Mouse (Mus musculus) megakaryocyte-erythroid progenitor cell, adult 5-6 weeks (primary cell): Measurements from ENCODE around the gene Fap. TPM values are rescaled to one million over a fixed set of nuclear protein-coding genes. Genes with fewer than 3 reads are reported as not detected.

Experiments used
- ATAC-seq: replicated peaks from 2 replicates; pipeline ENCODE4 v1.8.0; 2016; ENCODE audit warnings: mild to moderate bottlenecking, inconsistent platforms; ENCODE audit not compliant: severe bottlenecking, poor library complexity, low FRiP score, low TSS enrichment
- total RNA-seq, 2 experiments: library from RNA; stranded (forward) in 1 of 2; stranded (reverse) in 1 of 2; fragments of 200-1000, 215-1000 nt in 1 of 2; fragments of >200 nt in 1 of 2; fragmentation: Nextera tagmentation in 1 of 2; gene quantifications; 2 replicates each; pipeline ENCODE4 v1.2.3; 2014 to 2017

Gene Fap
- total RNA-seq (2014; fragmentation: Nextera tagmentation) (0.37 TPM in 1 of 2 replicates, not detected in the other), total RNA-seq (2017) (1.0 and 1.6 TPM in 2 replicates)

DNA sequence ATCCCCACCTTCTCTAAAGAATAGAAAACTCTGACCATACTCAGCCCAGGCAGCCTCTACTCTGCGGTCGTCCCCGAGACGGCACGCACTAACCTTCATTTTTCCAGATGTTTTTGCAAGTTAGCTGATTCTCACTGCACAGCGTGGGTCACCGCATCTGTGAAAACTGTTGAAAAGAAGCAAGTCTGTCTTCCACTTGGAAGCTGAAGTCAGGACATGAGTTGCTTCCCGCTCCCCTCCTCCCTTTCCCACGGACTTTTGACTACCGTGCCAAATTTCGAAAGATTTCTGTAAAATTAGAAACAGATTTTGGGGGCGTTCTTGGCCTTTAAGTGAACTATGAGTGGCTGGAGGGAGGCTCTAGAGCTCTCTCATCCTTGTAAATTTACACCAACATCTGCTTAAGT is at the start of gene Fap:
Fap (minus strand) TSS at position 323 of the 407 bp plus-strand sequence.
- no peak for ATAC-seq

DNA sequence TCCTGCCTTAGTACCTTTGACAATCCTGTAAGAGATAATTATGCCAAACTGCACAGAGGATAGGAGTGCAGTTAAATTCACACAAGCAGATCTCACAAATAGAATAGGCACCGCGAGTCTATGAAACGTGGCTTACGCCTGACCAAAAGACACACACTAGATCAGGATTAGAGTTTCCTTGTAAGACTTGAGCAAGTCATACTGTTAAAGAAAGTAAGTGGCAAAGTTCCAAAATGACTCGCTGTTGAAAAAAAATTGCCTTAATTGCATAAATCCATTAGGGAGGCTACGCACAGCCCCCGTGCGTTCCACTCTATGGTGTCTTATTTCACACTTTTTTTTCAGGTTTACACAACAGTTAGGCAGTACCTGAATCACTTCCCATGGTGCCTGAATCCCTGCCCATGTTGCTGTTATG is 49.2 kb upstream of the Fap start:
- ATAC-seq: 0 out of 2 replicates have a peak, but pooled peaks have one; percentile 3

DNA sequence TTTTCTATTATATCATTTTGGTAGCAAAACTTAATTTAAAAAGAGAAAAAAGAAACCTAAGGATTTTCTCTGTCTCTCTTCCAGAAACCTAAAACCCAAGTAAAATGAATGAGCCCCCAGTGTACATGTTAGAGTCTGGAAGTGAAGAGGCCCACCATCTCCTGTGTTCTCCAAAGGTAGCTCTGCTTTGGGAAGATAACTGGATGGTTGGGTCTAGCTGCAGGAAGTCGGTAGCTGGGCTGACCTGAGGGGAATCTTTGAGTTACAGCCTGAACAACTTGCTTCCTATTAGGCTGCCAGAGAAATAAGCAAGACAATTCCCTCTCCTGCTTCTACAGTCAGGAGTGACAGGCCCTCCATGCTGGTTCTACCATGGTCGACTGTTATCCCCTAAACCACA is 45.8 kb upstream of the Fap start:
- no peak for ATAC-seq

DNA sequence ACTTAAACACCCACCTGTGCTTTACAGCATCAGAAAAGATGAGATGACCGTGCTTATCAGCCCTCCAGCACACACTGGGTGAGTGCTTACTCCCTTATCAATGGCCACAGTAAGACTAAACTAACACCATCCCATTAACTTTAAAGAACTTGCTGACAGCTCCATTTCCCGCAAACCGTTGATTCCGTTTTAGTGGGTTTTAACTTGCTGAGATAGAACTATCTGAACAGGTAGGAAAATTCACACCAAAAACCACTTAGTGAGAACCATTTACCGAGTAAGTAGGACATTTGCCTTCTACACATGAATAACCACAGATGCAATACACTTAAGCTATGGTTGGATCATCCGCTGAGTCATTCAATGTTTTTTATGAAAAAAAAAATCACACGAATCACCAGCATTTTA is 45.1 kb upstream of the Fap start:
- peak; percentile 98 for ATAC-seq

DNA sequence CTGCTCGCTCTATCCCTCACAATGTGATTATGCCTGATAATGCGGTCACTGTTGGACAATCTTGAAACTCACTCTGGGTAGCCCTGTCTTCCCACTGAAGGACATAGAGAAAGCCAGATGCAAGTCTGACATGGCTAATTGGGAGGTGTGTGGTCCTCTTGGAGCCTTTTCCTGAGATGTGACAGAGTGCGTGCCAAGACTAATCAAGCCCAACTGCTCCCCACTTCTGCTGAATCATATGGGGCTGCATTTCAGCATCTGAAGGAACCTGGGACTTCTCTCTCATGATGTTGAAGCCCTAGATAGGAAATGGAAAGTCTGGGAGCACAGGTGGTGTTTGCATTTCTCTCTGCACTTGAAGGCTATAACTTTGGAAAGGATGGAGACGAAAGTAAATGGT is 39.3 kb upstream of the Fap start:
- ATAC-seq: peak; percentile 75

DNA sequence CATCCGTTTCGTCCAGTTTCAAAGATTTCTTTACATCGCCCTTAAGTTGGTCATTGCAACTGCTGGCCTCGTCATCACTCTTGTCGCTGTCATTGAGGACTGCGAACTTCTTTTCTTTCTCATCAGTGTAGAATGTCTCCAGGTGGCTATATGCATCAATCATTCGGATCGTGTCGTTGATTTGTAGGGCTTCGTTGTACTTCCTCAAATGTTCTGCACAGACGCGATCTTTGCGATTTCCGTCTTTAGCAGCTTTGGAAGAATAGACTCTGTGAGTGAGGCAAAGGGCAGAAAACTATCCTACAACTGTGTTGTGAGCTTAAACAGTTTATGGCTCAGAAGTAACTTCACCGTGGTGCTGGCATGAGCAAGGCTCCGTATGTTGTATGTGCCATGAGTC is 32.3 kb upstream of the Fap start:
- ATAC-seq: peak; percentile 18; the same call in 1 of the 2 replicates

DNA sequence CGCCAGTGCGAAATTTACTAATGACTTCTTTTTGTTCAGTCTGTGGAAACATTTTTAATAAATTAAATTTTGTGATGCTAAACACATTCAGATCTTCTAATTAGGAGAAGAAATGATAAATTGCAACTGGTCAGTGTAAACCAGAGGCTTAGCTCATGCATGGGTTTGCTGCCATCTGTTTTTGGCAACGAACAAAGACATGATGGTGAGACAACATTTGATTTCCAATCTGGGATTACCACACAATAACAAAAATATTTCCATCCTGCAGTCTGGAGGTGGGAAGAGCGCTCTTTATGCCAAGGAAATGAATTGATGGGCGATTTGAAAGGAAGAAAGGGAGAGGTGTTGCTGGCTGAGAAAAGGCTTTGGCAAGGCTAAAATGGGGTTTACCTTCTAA is 29.7 kb upstream of the Fap start:
- no peak for ATAC-seq

DNA sequence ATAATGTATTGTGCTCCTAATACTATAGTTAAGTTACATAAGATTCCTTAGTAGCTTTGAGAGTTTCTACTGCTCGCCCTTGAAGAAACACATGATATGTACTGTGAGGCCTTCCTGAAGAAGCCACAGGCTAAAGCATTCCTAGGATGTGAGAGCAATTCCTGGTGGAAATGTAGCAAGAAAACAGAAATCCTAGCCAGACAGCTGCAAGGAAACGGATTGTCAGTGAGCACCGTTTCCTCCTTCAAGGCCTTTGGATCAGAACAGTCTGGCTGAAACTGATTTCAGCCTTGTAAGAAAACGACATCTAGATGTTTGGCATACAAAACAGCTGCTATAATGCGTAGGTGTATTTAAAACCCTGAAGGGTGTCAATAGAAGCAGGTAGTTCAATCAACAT is 22.7 kb upstream of the Fap start:
- ATAC-seq: no peak

DNA sequence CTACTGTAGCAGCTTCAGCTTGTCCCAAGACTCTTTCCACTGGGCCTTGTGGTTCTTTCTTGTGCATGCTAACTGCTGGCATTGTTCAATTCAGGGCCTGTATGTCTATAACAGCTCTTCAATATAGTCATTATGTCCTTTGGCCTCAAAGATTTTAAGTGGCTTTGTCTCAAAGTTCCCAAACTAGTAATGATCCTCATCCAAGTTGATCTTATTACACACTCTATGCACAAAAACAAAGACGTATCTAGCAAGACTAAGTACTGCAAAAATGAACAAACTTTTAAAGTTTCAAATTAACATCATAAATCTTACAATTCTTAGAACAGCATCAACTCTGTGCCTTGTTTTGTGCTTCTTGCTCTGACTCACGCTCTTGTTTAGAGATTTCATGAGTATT is 20.6 kb upstream of the Fap start:
- ATAC-seq: no peak

DNA sequence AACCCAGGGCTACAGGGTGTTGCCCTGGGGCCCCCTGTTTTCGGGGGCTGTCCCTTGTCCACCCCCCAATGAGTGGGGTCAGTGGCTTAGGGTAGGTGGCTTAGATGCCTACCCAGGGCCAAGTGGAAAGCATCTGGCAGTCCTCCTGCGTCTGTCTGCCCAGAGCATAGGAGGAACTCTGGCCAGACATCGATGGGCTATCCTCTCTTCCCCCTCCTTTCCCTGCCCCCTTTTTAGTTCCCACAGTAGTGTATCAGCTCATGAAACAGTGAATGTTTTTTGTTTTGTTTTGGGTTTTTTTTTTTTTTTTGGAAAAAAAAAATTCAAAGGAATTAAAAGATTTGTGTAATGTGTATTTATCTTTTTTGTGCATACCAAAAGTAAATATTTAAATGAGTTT is 17.7 kb upstream of the Fap start:
- no peak for ATAC-seq

DNA sequence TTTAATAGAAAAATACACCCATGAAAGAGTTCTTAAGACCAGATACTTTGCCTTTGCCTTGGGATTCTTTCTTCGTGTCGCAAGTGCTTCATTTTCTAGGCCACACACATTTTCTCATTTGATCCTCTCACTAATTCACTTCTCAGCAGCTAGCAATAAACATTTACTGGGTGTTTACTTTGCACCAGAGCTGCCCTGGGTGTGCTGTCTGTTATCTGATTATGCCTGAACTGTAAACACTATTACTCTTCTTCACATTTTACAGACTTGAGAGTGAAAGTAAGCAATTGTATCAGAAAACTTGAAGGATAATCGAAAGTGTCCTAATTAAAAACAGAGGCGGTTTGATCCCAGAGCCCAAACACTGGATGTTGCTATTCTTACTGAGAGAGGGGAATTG is 15.5 kb upstream of the Fap start:
- no peak for ATAC-seq

DNA sequence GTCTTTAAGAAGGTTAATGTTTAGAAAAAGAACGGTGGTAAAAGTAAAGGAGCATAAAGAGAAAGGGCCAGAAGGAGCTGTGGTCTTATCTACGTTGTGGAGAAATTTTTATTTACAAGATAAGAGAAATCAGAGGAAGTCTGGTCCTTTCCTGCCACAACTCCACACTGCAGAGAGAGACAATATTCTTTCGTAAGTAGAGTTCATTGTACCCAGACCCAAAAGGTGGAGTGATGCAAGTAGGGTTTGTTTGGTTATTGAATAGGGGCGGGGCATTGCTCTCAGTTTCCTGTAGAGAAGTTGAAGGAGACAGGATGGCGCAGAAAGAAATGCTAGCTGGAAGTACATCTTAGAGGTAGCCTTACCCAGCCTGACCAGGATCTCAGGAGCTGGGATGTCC is 11.9 kb upstream of the Fap start:
- peak; percentile 42 for ATAC-seq

DNA sequence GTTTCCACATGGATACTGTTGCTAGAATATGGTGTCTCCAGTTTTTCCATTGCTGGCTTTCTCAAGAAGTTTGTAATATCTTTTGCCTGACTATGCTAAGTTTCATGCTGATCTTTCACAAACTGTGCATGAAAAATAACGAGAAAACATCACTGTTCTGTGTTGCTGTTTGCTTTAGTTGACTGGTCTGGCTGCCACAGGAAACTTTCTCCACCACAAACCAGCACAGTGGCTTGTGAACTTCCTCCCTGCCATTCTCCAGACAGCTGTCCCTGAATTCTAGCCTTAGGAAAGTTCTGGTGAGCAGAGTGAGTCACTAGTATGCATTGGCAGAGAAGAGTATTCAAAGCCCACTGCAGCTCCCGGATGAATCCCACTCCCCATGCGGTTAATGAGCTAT is 1.1 kb upstream of the Fap start:
- no peak for ATAC-seq

DNA sequence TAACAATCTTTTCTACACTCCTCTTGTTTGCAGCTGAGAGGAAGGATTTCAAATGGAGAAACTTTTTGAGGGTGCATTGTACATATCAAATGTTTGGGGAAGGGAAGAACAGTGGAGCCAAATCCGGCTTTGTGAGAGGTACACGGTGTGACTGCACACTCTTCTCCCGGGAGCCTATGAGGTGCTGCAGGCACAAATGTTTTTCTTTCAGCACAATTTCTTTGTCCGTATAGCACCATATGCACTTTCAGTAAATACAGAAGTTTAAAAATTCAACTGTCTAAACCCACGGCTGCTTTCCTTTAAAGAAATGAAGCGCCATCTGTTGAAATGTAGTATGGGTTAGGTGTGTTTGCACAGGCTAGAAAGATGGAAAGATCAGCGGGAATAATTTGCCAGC is 375 bp upstream of the Fap start:
- no peak for ATAC-seq

DNA sequence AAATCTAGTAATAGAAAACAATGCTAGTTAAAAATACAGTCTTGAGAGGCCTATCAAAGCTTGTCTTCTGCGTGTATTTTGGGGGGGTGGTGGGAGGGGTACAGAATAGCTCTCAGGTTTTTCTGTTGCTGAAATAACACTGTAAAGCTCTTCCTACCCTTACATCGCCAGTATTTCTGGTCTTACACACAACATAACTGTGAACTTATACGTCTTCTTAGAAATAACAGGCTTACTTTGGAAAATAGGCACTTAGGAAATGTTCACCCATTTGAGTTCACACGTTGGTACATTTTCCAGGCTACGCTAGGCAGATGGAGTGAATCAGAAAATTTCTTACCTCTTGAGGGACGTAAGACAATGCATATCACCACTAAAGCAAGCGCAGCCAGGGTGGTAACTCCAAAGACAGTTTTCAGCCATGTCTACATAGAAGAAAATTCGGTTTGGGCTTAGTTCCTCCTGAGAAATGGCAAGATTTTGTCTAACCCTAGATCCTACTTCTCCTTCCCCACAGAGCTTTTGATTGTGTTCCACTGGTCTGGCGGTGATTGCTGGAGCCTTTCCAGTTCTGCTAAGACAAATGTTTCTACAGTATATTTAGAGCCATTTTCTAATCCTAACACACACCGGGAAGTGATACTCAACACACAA is 649 bp downstream of the Fap start:
- no peak for ATAC-seq

DNA sequence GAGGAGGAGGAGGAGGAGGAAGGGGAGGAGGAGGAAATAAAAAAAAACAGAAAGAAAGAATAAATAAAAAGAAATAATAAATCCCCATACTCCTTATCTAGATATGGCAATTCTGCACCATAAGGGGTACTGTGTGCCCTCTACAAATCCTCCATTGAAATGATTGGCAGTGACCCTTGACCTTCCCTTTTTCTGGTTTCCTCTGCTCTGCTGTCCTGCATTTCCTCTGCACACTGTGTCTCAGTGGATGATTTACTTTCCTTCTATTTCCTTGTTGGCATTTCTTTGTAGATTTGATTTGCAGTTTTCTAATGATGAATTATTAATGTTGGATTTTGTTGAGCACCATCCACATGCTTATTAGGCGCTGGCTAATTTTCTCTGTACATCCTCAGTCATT is 9.2 kb downstream of the Fap start:
- no peak for ATAC-seq

DNA sequence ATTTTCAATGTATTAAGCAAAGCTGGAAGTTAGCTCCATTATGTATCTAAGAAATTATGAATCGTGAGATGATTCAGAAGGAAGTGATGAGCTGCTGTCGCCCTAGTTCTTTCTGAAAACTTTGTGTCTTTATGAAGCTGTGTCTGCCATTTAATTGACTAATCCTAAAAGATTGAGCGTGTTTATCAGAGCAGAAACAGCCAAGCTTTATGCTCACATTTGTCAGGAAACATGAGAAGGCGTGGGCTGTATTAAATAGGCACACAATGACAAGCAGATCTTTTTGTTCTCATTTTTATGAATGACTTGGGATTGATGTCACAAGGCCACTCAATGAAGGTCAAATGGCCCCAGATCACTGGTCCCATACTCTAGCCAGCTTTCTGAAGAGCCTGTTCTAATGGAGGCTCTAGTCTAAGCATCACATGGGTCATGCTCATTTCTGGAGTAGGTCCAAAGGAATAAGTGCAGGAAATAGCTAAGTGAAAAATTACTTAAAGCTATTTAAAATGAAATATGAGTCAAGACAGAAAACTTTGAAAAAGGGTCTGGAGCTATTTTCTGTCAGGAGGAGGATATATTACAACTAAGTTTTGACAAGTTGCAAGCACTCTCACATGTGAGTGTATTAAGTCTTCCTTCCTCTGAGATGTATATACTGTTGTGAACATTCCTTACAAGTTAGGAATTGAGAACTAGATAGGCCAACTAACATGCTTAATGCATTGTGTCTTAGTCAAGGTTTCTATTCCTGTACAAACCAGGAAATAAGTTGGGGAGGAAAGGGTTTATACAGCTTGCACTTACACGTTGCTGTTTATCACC is 11.0 kb downstream of the Fap start:
- no peak for ATAC-seq

DNA sequence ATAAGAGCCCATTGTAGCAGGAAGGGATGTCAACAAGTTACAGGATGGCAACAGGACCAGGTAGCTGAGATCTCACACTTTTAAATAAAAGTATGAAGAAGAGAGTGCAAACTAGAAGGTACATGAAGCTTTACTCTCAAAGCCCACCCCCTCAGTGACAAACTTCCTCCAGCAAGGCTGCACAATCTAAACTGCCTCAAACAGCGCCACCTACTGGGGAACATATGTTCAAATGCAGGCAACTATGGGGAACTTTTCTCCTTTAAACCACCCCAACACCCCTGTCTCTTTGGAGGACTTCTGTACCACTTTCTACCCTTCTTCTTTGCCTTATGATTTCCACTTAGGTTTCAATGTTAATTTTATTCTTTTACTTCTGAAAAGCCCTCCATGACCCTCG is 16.5 kb downstream of the Fap start:
- ATAC-seq: no peak

DNA sequence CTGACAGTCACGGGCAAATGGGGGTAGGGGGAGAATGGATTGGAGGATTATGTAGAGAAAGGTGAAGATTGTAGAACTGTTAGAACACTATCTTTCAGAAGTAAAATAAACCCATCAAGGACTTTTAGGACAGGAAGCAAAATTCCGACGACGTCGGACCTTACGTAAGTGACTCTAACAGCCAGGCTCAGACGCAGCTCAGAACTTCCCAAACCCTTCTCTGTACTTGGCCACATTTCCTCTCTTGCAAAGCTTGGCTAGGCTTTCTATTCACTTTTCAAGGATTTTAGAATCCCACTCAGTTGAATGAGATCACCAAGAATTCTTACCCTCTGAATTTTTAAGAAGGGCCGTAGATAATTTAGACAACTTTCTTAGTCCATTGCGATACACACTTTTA is 17.5 kb downstream of the Fap start:
- no peak for ATAC-seq

DNA sequence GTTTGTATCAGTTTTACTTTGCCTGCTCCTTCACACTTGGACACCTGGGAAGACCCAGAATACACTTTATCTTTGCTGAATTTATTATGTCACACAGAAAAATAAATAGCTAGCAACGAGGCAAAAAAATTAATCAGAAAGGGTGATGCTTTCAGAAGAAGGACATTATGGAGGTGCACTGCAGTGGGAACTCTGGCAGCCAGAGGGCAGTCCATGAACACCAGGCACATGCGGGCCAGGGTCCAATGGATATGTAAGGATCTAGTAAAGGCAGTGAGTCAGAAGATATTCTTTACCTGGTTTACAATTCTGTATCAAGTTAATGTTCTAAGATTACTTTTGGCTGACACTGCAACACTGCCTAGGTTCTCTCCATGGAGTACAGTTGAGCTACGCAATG is 24.2 kb downstream of the Fap start:
- 0 out of 2 replicates have a peak, but pooled peaks have one; percentile 61 for ATAC-seq

DNA sequence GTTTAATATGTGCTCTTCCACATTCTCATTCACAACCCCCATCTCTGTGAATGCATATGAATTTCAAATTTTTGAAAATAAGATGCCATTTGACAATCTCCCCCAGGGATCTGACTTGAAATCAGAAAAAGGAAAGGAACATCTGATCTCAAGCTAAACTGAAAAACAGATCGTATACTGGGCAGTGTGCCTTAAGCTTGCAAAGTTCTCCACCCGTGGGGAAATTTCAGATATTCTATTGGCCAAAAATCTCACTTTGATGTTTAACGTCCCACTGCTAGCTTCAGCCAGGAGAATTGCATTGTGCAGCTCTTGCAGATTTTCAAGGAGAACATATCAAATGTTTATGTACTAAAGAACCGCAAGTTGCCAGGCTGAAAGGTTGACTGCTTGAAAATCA is 24.7 kb downstream of the Fap start:
- no peak for ATAC-seq
